Mouse (Mus musculus) 416B (cell line): ENCODE data around the gene Dclk2.
A peak's percentile ranks its signal among the peaks of the same experiment; 100 is the strongest.

Experiments used
- DNase-seq: peaks from one replicate; pipeline ENCODE4 v3.0.0; 2011; ENCODE audit warnings: low read depth

Dclk2 gene

GRCm38 (mm10) chr3:86797871-86798460 lies 122.7 kb downstream of the Dclk2 start:
- DNase-seq: no peak

DNA sequence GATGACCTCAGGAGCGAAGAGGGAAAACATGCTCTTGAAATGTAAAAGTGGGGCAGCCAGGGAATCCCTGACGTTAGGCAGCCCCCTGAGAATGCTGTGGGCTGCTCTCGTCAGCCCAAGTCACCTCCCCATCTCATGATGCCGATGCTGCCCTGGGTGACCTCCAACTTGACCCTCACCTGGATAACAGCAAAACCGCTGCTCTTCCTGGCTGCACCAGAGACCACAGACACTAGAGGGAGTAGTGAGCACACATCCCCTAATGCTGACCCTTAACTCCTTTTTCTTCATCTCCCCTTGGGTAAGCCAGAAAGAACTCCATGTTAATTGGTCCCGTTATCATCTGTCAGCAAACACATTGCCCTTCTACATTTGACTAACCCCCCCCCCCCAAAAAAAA lies 123.9 kb downstream of the Dclk2 start:
- DNase-seq: peak; percentile 54

GRCm38 (mm10) chr3:86793720-86794191 lies 126.9 kb downstream of the Dclk2 start:
- no peak for DNase-seq

GRCm38 (mm10) chr3:86793264-86793663 lies 127.4 kb downstream of the Dclk2 start:
- DNase-seq: peak; percentile 52

DNA sequence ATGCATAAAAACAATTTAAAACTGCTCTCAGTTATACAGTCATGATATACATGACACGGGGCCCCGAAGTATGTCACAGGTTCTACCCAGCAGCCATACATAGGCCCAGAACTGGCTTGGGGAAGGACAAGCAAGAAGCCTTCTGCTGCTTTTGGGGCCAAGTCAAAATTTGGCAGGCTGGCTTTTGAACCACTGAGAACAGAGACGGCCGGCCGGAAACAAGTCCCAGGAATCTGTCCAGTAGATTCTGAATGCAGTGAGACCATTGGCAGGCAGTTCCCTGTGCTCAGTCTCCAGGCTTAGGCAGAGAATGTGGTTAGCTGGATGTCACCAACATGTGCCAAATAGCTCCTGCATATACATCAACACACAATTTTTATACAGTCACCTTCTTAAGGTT lies 130.9 kb downstream of the Dclk2 start:
- no peak for DNase-seq

DNA sequence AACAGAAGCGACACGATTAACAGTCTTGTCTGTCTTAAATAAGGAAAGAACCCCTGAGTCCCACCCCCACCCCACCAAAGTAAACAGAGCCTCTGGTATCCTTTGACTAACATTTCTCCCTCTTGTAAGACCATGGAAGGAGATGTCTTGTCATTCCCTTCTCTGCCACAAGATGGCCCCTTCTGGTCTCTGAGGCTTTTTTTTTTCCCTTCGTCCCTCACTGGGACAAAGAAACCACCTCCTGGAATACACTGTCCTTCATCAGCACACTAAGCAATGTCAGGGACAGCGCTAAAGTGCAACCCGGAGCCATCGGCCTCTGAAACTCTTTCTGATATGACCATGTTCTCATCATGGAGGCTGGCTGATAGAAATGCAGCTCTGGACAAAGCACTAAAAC lies 131.9 kb downstream of the Dclk2 start:
- peak; percentile 76 for DNase-seq

GRCm38 (mm10) chr3:86787423-86788123 lies 133.1 kb downstream of the Dclk2 start:
- DNase-seq: no peak

GRCm38 (mm10) chr3:86786845-86787351 lies 133.8 kb downstream of the Dclk2 start:
- DNase-seq: no peak

DNA sequence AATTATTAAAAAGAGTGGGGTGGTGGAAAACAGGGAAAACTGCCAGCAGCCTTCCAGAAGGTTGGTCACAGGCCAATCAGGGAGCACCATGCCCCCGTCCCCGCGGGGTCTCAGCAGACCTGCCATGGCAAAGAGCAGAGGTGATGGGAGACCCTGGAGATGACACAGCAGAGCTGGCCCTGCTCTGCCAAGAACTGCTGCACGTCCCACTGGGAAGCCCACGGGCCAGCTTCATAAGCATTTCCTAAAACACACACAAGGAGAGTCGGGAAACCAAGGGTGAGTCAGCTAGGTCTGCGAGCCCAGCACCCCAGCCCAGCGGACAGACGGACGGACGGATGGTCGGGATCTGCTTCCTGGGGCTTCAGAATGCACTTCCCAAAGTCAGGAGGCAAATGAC lies 134.4 kb downstream of the Dclk2 start:
- no peak for DNase-seq

- DNase-seq: no peak
These were observed 135.7 kb downstream of the Dclk2 start for GRCm38 (mm10) chr3:86784930-86785329.

DNA sequence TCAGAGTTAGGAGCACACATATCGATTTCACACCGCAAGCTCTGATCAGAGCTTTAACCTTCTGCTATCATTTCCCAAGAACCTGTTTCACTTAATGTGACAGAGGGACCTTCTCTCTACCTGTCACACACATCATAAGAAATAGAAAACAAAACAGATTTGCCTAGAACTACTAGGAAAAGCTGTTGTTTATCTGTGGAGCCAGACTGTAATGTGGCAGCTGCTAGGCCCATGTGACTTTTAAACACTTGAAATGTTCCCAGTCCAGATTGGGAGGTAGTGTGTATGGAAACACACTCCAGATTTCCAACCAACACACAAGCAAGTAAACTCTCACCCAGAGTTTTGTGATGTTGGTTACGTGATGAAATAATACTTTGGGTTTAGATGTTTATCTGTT lies 136.6 kb downstream of the Dclk2 start:
- no peak for DNase-seq

GRCm38 (mm10) chr3:86779704-86780103 lies 140.9 kb downstream of the Dclk2 start:
- DNase-seq: no peak

- no peak for DNase-seq
These were observed 145.2 kb downstream of the Dclk2 start for GRCm38 (mm10) chr3:86775444-86775828.

- no peak for DNase-seq
These were observed 145.8 kb downstream of the Dclk2 start for GRCm38 (mm10) chr3:86774566-86775443.

DNA sequence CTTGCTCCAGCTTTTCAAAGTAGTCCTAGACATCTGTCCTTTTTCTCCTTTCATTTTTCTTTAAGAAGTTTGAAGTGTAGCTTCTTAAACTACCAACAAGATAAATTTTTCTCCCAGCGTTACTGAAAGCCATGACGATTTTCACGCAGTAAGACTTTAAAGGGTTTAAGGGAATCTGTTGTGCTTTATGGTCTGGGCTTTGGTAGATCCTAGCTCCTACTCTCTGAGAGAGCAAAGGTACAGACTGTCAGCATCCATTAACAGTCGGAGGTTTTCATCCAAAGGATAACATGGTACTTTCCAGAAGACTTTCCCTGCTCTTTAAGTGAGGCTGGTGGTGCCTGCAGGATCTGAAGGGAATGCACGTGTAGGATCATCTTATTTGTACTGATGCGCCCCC lies 151.7 kb downstream of the Dclk2 start:
- DNase-seq: no peak

GRCm38 (mm10) chr3:86768553-86768952 lies 152.1 kb downstream of the Dclk2 start:
- DNase-seq: no peak

DNA sequence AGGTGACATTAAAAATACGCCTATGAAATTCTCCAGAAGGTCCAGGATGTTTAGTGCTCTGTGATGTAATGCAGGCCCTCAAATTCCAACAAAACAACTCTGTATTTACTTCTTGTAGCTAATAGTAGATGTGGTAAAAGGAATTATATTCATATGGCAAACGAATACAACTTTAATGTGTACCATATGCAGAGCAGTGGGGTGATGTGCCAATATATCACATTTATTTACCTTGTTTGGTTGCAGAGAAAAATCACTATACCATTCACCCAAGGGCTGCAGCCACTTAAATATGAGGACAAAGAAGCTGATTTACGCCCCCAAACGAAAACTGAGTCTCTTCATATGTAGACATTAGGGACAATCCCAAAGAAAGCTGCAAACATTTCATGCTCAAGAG lies 158.2 kb downstream of the Dclk2 start:
- no peak for DNase-seq

GRCm38 (mm10) chr3:86762036-86762415 lies 158.6 kb downstream of the Dclk2 start:
- DNase-seq: no peak

GRCm38 (mm10) chr3:86761095-86762035 lies 159.3 kb downstream of the Dclk2 start:
- peak; percentile 83 for DNase-seq

DNA sequence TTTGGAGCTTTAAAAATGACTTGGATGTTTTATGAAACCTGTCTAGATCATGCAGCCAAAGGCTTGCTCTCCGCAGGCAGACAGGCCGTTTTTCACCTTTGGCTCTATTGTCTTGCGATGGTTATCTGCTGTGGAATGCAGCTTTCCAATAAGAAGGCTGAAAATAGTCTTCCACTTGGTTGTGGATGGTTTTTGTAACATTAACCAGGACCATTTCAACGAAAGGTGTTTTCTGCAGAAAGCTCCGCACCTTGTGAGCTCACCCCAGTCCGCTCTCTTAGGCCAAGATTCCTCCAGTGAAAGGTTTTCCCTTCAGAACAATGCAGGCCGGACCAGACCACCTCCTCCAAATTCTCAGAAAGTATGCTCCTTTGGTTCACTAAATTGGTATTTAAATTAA lies 160.2 kb downstream of the Dclk2 start:
- DNase-seq: no peak

DNA sequence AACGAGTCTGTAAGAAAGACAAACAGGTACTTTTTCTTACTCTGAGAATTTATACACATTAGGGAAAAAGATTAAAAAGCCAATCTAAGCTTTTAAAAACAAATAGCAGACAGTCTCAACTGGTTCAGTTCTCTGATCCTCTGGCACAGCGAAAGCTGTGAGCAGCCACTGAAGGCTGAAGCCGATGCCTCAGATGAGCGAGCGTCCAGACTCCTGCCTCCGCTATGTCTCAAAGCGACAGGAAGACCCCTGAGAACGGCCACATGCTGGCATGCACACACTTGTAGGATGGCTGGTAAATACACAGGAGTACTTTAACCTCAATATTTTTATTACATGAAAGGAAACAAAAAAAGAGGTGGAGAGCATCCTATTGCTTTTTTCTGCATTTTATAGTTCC lies 160.8 kb downstream of the Dclk2 start:
- no peak for DNase-seq

DNA sequence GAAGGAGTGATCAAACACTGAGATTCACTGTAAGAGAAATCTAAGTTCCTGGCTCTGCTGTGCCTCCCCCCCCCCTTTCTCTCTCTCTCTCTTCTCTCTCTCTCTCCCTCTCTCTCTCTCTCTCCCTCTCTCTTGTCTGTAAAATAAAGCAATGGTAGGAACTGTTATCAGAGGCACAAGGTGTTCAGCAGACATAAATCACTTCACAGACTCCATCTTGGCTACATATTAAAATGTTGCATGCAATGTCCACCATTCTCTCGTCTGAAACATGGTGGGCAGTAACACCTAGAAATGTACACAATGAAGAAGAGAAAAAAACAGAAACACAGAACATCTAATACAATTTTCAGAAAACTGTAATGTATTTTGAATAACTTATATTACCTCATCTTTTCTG lies 161.3 kb downstream of the Dclk2 start:
- no peak for DNase-seq
